Mouse (Mus musculus): ENCODE results near the gene Olfr183.

DNA sequence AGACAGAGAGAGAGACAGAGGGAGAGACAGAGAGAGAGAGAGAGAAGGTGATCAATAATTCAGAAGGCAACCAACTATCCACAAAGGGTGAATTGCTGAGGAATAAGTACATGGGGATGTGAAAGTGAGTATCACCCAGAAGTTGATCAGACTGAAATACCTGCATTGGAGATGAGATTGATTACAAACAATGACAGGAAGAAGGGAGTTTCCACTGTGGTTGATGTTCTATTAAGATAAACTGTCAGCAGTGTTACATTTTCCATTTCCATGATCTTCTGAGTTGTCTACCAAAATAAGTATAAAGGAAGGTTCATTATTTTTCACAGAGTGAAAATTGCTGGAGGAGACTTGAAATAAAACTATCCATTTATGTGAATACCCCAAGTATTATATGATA, 12.0 kb downstream of the Olfr183 start:
- TF ChIP-seq POLR2A (IDR thresholded peaks at IDR 0.05; ENCODE audit: borderline replicate concordance, extremely low read depth, insufficient read depth, insufficient read length, poor library complexity, severe bottlenecking) = no peak
- TF ChIP-seq CTCF (IDR thresholded peaks at IDR 0.05; ENCODE audit: borderline replicate concordance, extremely low read depth, insufficient read depth, insufficient read length) = no peak
